Mouse (Mus musculus): ENCODE data around the gene Spaca3.

Spaca3 gene

DNA sequence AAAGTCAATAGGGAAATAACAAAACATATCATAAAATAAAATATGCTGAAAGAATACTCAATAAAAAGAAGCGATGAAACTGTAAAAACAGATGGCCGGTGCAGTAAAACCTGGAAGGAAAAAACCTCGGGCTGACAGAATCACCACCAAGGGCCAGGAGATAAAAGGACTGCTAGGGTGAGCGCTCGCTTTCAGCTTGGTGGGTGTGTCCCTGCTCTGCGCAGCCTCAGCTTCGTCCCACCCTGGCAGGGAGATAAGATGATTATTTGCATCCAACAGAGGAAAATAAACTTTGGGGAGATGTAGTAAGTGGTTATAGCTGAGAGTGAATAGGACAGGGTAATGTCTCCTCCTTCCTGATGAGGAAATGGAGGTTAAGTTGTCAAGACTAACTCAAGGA, 3.3 kb upstream of the Spaca3 start:
- in situ Hi-C loops (cut with MboI; ENCODE audit: low pct_unique_long_range_greater_than_20kb in 1 of 2, low sequenced_read_pairs in 2 of 2, unreplicated experiment in 1 of 2) = no loop called here

GRCm38 (mm10) chr11:80856827-80857226, 1.3 kb upstream of the Spaca3 start:
- in situ Hi-C loops (cut with MboI; ENCODE audit: low pct_unique_long_range_greater_than_20kb in 1 of 2, low sequenced_read_pairs in 2 of 2, unreplicated experiment in 1 of 2) = no loop called here

DNA sequence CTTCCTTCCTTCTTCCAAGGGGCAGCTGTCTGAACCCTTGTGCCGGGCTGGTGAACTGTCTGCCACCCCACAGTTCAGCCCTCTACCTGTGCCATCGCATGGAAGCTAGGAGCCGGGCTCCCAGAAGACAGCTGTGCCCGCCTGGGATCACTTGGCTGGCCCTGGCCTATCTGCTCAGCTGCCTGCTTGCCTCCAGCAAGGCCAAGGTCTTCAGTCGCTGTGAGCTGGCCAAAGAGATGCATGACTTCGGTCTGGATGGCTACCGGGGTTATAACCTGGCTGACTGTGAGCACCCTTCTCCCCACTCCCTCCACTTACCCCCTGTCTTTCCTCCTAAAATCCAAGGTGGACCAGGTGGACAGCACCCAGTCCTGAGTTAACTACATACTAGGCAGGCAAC, 4.8 kb downstream of the Spaca3 start:
- in situ Hi-C loops (cut with MboI; ENCODE audit: low pct_unique_long_range_greater_than_20kb in 1 of 2, low sequenced_read_pairs in 2 of 2, unreplicated experiment in 1 of 2) = no loop called here

DNA sequence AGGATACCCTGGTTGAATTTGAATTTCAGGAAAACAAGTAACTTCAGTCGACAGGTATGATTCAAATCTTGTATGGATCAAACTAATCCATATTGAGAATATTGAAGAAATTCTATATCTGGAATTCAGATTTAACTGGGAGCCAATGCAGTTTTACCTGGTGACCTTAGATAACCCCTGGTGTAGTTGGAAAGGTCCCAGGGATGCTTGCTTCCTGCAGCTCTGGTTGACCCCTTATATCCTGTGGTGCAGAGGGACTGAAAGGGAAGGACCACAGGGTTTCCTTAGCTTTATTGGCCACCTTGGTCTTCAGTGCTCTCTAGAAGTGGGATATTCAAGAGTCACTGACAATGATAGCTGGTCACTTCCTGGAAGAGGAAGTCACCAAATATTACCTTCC, 9.9 kb downstream of the Spaca3 start:
- in situ Hi-C loops (cut with MboI; ENCODE audit: low pct_unique_long_range_greater_than_20kb in 1 of 2, low sequenced_read_pairs in 2 of 2, unreplicated experiment in 1 of 2) = no loop called here

GRCm38 (mm10) chr11:80872509-80873474, 14.6 kb downstream of the Spaca3 start:
- in situ Hi-C loops (cut with MboI; ENCODE audit: low pct_unique_long_range_greater_than_20kb in 1 of 2, low sequenced_read_pairs in 2 of 2, unreplicated experiment in 1 of 2) = no loop called here

DNA sequence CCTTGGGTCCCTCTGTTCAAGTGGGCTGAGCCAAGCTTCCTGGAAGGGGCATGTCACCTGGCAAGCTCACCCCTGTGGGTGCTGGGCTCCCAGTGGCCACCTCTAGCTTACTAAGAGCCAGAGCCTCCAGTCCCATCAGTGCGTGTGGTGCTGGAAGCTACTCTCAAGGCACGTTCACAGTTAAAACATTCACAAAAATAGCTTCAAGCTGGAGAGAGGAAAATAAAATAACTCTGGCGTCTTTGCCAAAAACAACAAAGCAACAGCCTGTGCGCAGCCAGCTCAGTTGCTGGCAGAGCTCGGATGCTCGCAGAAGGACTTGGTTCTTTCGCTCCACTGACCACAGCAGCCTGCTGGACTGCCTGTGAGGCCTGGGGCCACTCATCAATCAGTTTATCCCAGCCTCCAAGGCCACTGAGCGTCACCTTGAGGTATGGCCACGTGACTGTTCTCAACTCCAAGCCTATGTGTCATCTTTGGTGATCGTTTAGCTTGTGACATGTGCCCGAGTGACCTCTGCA, 19.0 kb downstream of the Spaca3 start:
- in situ Hi-C loops (cut with MboI; ENCODE audit: low pct_unique_long_range_greater_than_20kb in 1 of 2, low sequenced_read_pairs in 2 of 2, unreplicated experiment in 1 of 2) = no loop called here

GRCm38 (mm10) chr11:80878026-80878425, 19.9 kb downstream of the Spaca3 start:
- in situ Hi-C loops (cut with MboI; ENCODE audit: low pct_unique_long_range_greater_than_20kb in 1 of 2, low sequenced_read_pairs in 2 of 2, unreplicated experiment in 1 of 2) = no loop called here

DNA sequence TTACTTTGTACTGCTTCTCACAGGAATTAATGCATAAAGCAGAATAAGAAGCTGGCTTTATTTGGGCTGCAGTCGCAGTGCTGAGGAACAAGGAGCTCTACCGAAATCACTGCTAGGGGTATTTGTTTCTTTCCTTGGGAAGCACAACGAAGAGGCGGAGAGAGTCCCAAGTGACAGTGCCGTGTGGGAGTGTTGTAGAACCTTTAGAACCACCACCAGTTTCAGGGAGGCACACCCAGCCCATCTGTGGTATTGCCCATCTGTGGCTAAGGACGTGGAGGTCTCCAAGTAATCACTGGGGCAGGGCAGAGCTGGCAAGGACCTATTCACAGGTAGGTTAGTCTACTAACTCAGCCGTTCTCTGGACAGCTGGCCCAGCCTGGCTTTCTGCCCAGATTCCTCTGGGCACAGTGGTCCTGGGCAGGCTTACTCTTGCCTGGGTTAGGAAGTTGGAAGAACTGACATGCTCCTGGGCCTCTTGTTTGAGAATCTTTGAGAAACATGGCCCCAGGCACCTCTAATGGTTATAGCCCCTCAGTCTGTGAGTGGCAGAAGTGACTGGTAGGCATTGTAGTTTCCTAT, 24.2 kb downstream of the Spaca3 start:
- in situ Hi-C loops (cut with MboI; ENCODE audit: low pct_unique_long_range_greater_than_20kb in 1 of 2, low sequenced_read_pairs in 2 of 2, unreplicated experiment in 1 of 2) = no loop called here

DNA sequence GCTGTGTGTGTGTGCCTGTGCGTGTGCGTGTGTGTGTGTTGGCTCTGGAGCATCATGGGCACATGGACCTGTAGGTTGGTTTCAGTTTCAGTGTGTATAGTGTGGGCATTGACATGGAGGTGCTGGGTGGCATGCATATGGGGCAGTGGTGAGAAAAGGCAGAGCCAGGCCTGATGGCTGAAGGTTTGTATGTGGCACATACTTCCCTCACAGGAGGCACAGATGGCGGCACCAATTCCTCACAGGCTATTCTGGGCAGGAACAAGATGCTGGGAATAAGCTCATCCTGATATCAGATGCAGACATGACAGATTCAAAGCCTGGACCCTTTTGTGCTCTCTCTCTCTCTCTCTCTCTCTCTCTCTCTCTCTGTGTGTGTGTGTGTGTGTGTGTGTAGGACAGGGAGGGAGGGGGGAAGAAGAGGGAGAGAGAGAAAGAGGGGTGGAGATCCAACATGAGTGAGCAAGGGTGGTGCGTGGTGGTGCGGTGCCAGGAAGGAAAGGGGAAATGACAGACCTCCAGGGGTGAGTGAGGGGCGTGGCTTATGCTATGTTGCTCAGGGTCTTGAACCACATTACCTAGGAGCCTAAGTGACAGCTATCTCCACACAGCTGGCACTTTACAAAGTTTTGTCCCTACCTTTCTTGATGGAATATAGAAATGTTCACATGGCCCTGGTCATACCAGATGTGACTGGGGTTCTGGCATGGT, 26.5 kb downstream of the Spaca3 start:
- in situ Hi-C loops (cut with MboI; ENCODE audit: low pct_unique_long_range_greater_than_20kb in 1 of 2, low sequenced_read_pairs in 2 of 2, unreplicated experiment in 1 of 2) = no loop called here

GRCm38 (mm10) chr11:80886365-80886764, 28.2 kb downstream of the Spaca3 start:
- in situ Hi-C loops (cut with MboI; ENCODE audit: low pct_unique_long_range_greater_than_20kb in 1 of 2, low sequenced_read_pairs in 2 of 2, unreplicated experiment in 1 of 2) = no loop called here

DNA sequence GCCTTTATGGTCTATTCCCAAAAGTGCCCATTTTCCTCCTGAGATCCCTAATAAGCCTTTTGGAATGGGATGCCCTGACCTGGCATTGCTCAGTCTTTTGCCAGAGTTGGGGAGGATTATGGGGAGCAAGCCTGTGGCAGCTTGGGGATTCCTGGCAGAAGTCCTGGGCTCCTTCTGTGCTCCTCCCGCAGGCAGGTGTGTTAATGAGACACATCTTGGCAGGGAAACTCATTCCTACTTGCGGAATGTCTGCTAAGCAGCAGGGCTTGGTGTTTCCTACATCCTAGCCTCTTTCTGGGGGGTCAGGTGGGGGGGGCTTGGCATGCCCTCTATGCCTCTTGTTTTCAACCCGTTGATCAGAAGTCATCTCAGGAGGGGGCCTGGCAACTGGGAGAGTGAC, 28.9 kb downstream of the Spaca3 start:
- in situ Hi-C loops (cut with MboI; ENCODE audit: low pct_unique_long_range_greater_than_20kb in 1 of 2, low sequenced_read_pairs in 2 of 2, unreplicated experiment in 1 of 2) = no loop called here

DNA sequence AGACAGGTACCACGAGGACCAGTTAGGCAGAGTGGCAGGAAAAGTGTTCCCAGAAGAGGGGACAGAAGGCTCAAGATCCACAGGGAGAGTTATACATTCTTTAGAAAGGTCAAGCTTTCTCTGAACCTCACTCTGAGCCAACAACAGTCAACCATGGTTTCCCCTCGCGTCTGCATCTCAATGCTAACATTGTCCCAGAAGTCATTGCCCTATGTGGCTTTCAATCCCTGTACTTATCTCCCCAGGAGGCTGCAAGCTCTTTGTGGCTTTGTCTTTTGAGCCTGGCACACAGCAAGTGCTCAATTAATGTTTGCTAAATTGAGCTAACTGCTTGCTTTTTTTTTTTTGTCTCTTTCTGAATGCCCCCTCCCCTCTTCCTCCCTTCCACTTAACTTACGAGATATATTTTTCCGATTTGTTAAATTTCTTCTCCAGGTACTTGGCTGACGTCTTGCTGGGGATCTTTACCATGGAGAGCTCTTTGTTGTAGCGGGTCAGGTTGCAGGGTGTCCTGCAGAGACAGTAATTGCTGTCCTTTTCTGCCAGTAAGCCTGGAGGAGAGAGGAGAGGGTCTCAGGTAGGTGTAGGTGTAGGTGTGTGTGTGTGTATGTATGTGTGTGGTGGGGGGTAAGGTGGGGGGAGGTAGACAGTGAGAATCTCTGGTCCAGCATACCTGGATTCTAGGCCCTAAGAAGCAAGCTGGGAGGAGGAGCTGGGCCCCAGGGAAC, 31.3 kb downstream of the Spaca3 start:
- in situ Hi-C loops (cut with MboI; ENCODE audit: low pct_unique_long_range_greater_than_20kb in 1 of 2, low sequenced_read_pairs in 2 of 2, unreplicated experiment in 1 of 2) = no loop called here

GRCm38 (mm10) chr11:80895853-80896252, 37.7 kb downstream of the Spaca3 start:
- in situ Hi-C loops (cut with MboI; ENCODE audit: low pct_unique_long_range_greater_than_20kb in 1 of 2, low sequenced_read_pairs in 2 of 2, unreplicated experiment in 1 of 2) = no loop called here

GRCm38 (mm10) chr11:80900555-80900954, 42.4 kb downstream of the Spaca3 start:
- in situ Hi-C loops (cut with MboI; ENCODE audit: low pct_unique_long_range_greater_than_20kb in 1 of 2, low sequenced_read_pairs in 2 of 2, unreplicated experiment in 1 of 2) = no loop called here

GRCm38 (mm10) chr11:80902664-80903063, 44.5 kb downstream of the Spaca3 start:
- in situ Hi-C loops (cut with MboI; ENCODE audit: low pct_unique_long_range_greater_than_20kb in 1 of 2, low sequenced_read_pairs in 2 of 2, unreplicated experiment in 1 of 2) = no loop called here

DNA sequence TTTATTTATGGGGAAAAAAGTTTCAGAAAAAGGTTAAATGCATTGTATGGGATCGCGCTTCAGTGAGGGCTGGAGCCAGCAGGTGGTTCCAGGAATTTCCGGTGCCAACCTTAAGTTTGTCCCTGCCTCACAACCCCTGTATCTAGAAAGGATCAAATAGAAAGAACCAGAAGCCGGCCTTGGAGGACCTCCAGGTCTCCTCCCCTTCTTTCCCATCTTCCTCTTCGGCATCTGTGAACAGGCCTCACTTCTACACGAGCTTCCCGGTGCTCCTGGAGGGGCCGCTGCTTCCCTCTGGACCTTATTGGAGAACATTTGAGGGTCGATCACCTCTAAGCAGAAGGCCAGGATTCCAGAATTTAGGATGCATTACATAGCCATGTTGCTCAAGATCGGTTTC, 45.3 kb downstream of the Spaca3 start:
- in situ Hi-C loops (cut with MboI; ENCODE audit: low pct_unique_long_range_greater_than_20kb in 1 of 2, low sequenced_read_pairs in 2 of 2, unreplicated experiment in 1 of 2) = no loop called here

DNA sequence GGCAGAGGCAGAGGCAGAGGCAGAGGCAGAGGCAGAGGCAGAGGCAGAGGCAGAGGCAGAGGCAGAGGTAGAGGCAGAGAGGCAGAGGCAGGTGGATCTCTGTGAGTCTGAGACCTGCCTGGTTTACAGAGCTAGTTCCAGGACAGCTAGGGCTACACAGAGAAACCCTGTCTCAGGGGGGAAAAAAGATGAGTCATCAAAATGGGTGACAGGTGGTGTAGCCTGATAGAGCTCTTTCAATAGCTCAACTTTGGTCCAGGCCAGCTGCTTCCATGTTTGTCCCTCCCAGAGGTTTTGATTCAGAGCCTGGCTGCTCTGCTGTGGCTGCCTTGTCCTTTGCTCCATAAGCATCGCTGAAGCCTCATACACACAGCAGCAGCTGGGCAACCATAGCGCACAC, 46.4 kb downstream of the Spaca3 start:
- in situ Hi-C loops (cut with MboI; ENCODE audit: low pct_unique_long_range_greater_than_20kb in 1 of 2, low sequenced_read_pairs in 2 of 2, unreplicated experiment in 1 of 2) = no loop called here

DNA sequence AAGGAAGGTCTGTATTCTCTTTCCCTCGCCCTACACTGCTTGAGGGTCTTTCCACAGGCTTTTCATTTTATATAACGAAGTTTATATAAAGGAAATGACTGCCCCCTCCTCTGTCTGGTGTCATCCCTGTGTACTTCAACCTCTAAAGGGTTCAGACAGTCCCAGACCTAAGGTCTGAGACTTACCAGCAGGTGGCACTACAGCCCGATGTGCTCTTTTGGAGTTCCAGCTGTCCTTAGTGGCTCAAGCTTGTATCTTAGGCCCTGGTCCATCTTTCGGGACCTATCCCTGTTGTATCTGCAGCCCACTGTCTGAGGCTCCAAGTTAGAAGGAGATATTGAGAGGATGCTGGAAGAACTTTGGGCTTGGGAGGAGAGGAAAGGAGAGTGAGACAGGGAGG, 48.3 kb downstream of the Spaca3 start:
- in situ Hi-C loops (cut with MboI; ENCODE audit: low pct_unique_long_range_greater_than_20kb in 1 of 2, low sequenced_read_pairs in 2 of 2, unreplicated experiment in 1 of 2) = no loop called here

DNA sequence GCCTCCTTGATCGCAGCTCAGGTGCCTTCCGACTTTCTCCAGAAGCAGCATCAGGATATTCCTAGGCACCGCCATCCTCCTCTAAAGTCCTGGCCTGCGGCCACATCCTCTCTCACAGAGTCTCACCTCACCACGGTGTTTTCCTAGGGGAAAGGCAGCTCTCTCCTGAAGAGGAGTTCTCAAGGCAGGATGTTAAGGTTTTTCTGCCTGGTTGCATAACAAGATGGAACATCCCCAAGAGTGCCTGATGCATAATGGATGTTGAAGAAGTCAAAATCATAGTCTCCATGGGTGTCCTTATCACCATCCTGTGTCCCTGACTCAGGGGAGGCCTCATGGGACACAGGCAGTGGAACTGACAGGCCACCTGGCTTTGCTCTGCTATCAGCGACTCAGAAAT, 49.7 kb downstream of the Spaca3 start:
- in situ Hi-C loops (cut with MboI; ENCODE audit: low pct_unique_long_range_greater_than_20kb in 1 of 2, low sequenced_read_pairs in 2 of 2, unreplicated experiment in 1 of 2) = no loop called here
